Mouse (Mus musculus): ENCODE measurements around the gene Thrap3. TPM values are rescaled to one million over a fixed set of nuclear protein-coding genes. Genes with fewer than 3 reads are reported as not detected.

Thrap3 gene
- polyA plus RNA-seq, 1 experiment from 2014 or later: 194 TPM

DNA sequence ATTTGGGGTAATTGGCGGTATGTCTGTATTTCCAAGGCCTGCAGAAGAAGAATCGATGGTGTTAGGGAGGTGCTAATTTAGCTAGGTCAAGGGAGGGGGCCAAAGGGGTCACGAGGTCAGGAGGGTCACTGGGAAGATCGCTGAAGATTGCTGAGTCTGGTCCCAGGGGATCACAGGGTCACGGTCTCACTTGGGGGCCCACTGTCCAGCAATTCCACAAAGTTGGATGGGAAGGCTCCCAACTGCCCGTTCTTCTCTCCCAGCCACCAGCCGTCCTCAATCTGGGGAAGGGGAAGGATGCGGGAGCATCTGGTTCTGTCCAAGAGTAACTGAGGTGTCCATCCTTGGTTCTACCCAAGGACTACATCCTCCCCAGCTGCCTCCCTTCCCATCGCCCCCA lies 40.6 kb downstream of the Thrap3 start:
- Histone ChIP-seq H3K27ac (no peak overlapping the region), H3K9ac (peak overlapping the region; percentile 85; the same call in 1 of the 2 replicates), H3K4me2 (peak overlapping the region; percentile 99), H3K9me3 (replicated peaks) (no peaks in the 10 kb centered on the region), H3K27me3 (no peaks in the 10 kb centered on the region), H3K36me3 (ENCODE audit: poor library complexity, severe bottlenecking) (peaks cover 21% of the 10 kb centered on the region), H3K4me1 (peaks cover 16% of the 10 kb centered on the region), H3K4me3 (peak overlapping the region; percentile 57; the same call in 1 of the 2 replicates)
- no peak for ATAC-seq
- WGBS: 81% methylated on average over 7 of the region's 9 CpGs

DNA sequence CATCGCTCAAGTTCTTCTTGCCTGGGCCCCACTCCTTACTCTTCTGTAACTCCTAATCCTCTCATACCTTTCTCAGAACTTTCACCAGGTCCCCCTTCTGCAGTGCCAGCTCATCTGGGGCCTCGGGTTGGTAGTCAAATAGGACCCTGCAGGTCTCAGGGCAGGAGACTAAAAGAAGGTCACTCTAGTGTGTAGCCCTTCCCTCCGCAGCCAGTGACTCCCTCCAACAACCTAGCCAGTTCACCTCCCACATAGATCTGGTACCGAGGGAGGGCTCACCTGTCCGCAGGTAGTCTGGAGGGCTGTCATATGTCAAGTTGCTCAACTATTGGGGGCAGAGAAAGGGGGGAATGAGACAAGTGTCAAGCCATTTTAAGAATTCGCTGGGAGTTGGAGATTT lies 41.1 kb downstream of the Thrap3 start:
- peaks cover 16% of the 10 kb centered on the region for H3K4me1 ChIP-seq
- ATAC-seq: no peak
- WGBS: 89% methylated on average over 6 of the region's 6 CpGs
- no peaks in the 10 kb centered on the region for H3K27me3 ChIP-seq
- no peaks in the 10 kb centered on the region for H3K9me3 ChIP-seq (replicated peaks)
- no peak overlapping the region for H3K9ac ChIP-seq
- no peak overlapping the region for H3K27ac ChIP-seq
- peaks cover 15% of the 10 kb centered on the region for H3K36me3 ChIP-seq (ENCODE audit: poor library complexity, severe bottlenecking)
- H3K4me2 ChIP-seq: no peak overlapping the region
- no peak overlapping the region for H3K4me3 ChIP-seq

DNA sequence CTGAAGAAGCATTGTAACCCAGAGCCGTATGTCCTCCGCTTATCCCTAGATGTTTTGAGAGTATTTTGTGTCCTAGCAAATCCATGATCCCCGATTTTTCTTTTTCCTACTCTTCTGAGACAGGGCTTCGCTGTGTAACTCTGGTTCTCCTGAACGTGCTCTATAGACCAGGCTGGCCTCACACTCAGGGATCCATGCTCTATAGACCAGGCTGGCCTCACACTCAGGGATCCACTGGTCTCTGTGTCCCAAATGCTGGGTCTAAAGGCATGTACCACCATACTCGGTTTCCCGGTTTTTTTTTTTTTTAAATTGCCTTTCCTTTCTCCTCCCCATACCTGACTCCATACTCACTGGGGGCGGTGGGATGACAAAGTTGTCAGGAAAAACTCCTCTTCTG lies 41.6 kb downstream of the Thrap3 start:
- Histone ChIP-seq H3K4me3 (no peak overlapping the region), H3K27ac (no peak overlapping the region), H3K27me3 (no peaks in the 10 kb centered on the region), H3K36me3 (ENCODE audit: poor library complexity, severe bottlenecking) (peaks cover 11% of the 10 kb centered on the region), H3K4me2 (no peak overlapping the region), H3K9me3 (replicated peaks) (no peaks in the 10 kb centered on the region), H3K9ac (no peak overlapping the region), H3K4me1 (peaks cover 16% of the 10 kb centered on the region)
- 89% methylated on average over 8 of the region's 8 CpGs for WGBS
- ATAC-seq: no peak

DNA sequence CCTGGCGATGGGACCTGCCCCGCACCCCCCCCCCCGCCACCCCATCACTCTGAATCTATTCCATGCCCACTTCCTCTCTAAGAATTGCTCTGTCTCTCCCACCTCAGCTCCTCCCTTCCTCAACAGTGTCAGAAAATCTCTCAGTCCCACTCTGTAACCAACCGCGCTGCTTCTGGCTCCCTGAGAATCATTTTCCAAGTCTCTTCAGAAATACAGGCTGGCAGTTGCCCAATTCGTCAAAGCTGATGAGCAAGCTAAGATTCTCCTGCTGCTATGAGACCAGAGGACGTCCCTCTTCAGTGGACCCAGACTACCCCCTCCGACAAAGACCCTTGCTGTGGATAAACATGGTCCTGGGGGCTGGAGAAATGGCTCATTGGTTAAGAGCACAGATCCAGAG lies 43.1 kb downstream of the Thrap3 start:
- Histone ChIP-seq H3K4me2 (no peak overlapping the region), H3K36me3 (ENCODE audit: poor library complexity, severe bottlenecking) (no peaks in the 10 kb centered on the region), H3K4me3 (no peak overlapping the region), H3K4me1 (peaks cover 16% of the 10 kb centered on the region), H3K27me3 (no peaks in the 10 kb centered on the region), H3K9ac (no peak overlapping the region), H3K9me3 (replicated peaks) (no peaks in the 10 kb centered on the region), H3K27ac (no peak overlapping the region)
- no peak for ATAC-seq
- WGBS: 81% methylated on average over 8 of the region's 8 CpGs

DNA sequence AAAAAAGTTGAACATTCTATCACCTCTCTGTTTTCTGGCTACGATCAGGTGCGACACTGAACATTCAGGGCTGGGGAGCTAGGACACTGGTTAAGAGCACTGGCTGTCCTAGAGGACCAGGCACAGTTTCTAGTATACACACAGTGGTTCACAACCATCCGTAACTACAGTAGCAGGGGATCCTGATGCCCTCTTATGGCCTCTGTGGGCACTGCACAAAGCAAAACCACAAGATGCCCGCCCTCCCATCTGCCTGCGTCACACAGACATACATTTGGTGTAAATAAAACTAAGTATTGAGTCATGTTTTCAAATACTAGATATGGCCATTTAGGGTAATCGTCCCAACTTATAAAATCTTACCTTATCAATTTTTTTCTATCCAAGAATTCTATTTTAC lies 45.0 kb downstream of the Thrap3 start:
- no peaks in the 10 kb centered on the region for H3K9me3 ChIP-seq (replicated peaks)
- WGBS: 92% methylated on average over 6 of the region's 6 CpGs
- no peaks in the 10 kb centered on the region for H3K36me3 ChIP-seq (ENCODE audit: poor library complexity, severe bottlenecking)
- ATAC-seq: no peak
- no peak overlapping the region for H3K4me3 ChIP-seq
- no peak overlapping the region for H3K27ac ChIP-seq
- no peaks in the 10 kb centered on the region for H3K27me3 ChIP-seq
- H3K4me1 ChIP-seq: peaks cover 5% of the 10 kb centered on the region
- no peak overlapping the region for H3K4me2 ChIP-seq
- no peak overlapping the region for H3K9ac ChIP-seq

DNA sequence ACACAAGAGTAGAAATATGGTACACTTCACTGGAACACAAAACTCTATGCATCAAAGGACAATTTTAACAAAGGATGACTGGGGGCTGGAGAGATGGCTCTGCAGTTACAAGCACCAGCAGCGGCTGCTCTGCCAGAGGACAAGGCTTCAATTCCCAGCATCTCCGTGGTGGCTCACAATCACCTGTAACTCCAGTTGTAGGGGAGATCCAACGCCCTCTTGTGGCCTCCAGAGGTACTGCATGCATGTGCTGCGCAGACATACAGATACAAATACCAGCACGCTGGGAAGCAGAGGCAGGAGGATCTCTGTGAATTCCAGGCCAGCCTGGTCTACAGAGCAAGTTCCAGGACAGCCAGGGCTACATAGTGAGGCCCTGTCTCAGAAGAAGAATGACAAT lies 45.9 kb downstream of the Thrap3 start:
- Histone ChIP-seq H3K9me3 (replicated peaks) (no peaks in the 10 kb centered on the region), H3K9ac (no peak overlapping the region), H3K27ac (no peak overlapping the region), H3K4me3 (no peak overlapping the region), H3K27me3 (peaks cover 7% of the 10 kb centered on the region; the same call in 1 of the 2 replicates), H3K4me1 (no peaks in the 10 kb centered on the region), H3K4me2 (no peak overlapping the region), H3K36me3 (ENCODE audit: poor library complexity, severe bottlenecking) (no peaks in the 10 kb centered on the region)
- no peak for ATAC-seq
- WGBS: 56% methylated on average over 5 of the region's 5 CpGs

DNA sequence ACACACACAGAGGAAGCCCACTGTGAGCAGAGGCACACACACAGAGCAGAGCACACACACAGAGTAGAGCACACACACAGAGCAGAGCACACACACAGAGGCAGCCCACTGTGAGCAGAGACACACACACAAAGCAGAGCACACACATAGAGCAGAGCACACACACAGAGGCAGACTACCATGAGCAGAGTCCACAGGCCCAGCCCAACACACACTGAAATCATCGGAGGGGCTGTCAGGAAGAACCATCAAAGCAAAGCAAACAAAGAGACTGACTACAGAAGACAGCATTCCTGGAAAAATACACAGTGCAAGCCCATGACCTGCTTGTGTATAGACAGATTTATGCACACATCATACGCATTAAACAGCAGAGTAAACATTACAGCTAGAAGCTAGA lies 46.7 kb downstream of the Thrap3 start:
- Histone ChIP-seq H3K4me3 (no peak overlapping the region), H3K9me3 (replicated peaks) (no peaks in the 10 kb centered on the region), H3K4me1 (no peaks in the 10 kb centered on the region), H3K27ac (no peak overlapping the region), H3K9ac (no peak overlapping the region), H3K36me3 (ENCODE audit: poor library complexity, severe bottlenecking) (no peaks in the 10 kb centered on the region), H3K4me2 (no peak overlapping the region), H3K27me3 (peaks cover 14% of the 10 kb centered on the region)
- 69% methylated on average over 2 of the region's 2 CpGs for WGBS
- 0 out of 2 replicates have a peak, but pooled peaks have one; percentile 21 for ATAC-seq

DNA sequence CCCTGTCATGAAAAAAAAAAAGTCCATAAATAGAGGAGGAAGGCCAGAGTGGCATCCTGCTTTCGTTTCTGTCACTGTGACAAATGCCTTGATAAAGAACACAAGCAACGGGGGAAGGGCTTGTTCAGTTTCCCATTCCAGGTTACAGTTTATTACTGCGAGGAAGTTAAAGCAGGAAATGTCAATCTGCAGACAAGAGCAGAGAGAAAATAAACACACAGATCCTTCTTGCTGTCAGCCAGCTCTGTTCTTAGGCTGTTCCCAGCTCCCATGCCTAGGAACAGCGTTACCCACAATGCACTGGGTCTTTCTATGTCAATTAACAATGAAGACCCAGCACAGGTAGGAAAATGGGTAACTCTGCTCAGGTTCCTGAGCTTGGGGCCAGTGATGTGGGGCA lies 47.4 kb downstream of the Thrap3 start:
- Histone ChIP-seq H3K9ac (no peak overlapping the region), H3K27me3 (peaks cover 21% of the 10 kb centered on the region), H3K9me3 (replicated peaks) (no peaks in the 10 kb centered on the region), H3K4me1 (no peaks in the 10 kb centered on the region), H3K36me3 (ENCODE audit: poor library complexity, severe bottlenecking) (no peaks in the 10 kb centered on the region), H3K4me3 (no peak overlapping the region), H3K4me2 (no peak overlapping the region), H3K27ac (no peak overlapping the region)
- no peak for ATAC-seq
- 74% methylated on average over 4 of the region's 4 CpGs for WGBS

DNA sequence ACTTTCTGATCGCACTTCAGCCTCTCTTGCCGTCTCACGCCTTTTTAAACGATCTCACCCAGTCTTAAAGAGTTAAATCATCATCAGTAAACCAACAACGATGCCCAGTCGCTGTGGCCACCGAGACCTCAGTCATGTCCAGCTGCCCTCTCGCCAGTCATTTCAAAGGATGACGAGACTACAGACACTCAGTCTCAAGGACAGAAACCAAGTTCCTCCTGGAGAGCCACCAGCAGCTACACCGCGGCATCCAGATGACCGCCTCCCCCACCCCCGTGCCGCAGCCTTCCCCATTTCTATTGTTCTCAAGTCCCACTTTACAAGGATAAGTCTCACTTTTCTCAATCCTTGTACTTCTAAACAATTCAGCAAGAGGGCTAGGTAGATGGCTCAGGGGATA lies 49.7 kb downstream of the Thrap3 start:
- Histone ChIP-seq H3K27me3 (peaks cover 44% of the 10 kb centered on the region), H3K4me2 (no peak overlapping the region), H3K36me3 (ENCODE audit: poor library complexity, severe bottlenecking) (no peaks in the 10 kb centered on the region), H3K4me1 (peaks cover 14% of the 10 kb centered on the region), H3K27ac (no peak overlapping the region), H3K9ac (no peak overlapping the region), H3K9me3 (replicated peaks) (no peaks in the 10 kb centered on the region), H3K4me3 (no peak overlapping the region)
- no peak for ATAC-seq
- WGBS: 57% methylated on average over 14 of the region's 14 CpGs

DNA sequence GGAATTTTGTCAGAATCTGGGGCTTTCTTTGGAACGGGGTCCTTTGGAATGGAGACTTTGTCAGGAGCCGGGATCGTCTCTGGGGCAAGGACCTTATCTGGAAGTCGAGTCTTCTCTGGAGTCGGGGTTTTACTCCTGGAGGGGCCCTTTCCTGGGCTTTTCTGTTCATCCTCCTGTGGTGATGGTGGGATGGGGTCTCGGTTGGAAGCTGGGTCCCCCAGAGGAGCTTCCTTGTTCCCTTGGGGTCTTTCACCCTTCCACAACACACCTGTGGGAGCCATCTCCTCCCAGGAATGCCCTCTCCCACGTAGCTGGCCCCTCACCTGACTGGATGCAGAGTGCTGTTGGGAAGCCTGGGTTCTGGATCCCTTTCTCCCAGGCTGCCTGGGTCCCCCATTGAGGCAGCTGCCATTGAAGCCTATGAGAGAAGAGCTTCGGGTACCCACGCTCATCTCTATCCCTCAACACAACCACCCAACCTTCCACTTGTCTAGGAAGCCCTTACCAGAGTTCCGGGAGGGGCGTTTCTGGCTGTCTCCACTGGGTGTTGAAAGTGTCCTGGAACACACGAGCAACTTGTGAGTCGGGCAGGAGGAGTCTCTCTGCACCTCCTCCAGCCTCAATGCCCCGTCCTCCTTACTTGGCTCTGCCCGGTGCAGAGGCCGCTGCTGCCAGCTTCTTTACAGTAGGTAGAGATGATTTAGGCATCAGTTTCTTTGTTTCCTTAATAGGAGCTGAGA lies 50.7 kb downstream of the Thrap3 start:
- Histone ChIP-seq H3K9ac (no peak overlapping the region), H3K4me1 (peaks cover 20% of the 10 kb centered on the region), H3K36me3 (ENCODE audit: poor library complexity, severe bottlenecking) (no peaks in the 10 kb centered on the region), H3K9me3 (replicated peaks) (no peaks in the 10 kb centered on the region), H3K27ac (no peak overlapping the region), H3K4me2 (no peak overlapping the region), H3K4me3 (no peak overlapping the region), H3K27me3 (peaks cover 54% of the 10 kb centered on the region)
- ATAC-seq: no peak
- 87% methylated on average over 16 of the region's 16 CpGs for WGBS

DNA sequence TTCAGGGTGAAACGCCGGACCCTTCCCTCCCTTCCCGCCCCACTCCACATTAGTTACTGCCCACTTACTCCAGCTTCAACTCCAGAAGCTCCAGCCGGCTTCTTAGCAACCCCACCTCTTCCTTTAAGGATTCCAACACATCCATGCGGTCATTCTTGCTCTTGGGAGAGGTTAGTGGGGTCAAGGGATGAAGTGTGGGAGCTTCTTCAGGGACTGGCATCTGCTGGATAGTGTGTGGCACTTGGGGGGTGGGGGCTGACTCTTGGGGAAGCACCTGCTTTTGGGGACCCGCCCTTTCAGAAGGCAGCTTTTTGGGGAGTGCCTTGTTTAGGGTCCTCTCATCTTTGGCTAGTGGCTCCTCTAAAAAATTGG lies 51.6 kb downstream of the Thrap3 start:
- H3K27ac ChIP-seq: no peak overlapping the region
- H3K4me3 ChIP-seq: no peak overlapping the region
- no peak overlapping the region for H3K4me2 ChIP-seq
- ATAC-seq: no peak
- H3K36me3 ChIP-seq (ENCODE audit: poor library complexity, severe bottlenecking): no peaks in the 10 kb centered on the region
- WGBS: 75% methylated on average over 6 of the region's 6 CpGs
- H3K9ac ChIP-seq: no peak overlapping the region
- H3K27me3 ChIP-seq: peaks cover 61% of the 10 kb centered on the region
- no peaks in the 10 kb centered on the region for H3K9me3 ChIP-seq (replicated peaks)
- H3K4me1 ChIP-seq: peaks cover 20% of the 10 kb centered on the region

DNA sequence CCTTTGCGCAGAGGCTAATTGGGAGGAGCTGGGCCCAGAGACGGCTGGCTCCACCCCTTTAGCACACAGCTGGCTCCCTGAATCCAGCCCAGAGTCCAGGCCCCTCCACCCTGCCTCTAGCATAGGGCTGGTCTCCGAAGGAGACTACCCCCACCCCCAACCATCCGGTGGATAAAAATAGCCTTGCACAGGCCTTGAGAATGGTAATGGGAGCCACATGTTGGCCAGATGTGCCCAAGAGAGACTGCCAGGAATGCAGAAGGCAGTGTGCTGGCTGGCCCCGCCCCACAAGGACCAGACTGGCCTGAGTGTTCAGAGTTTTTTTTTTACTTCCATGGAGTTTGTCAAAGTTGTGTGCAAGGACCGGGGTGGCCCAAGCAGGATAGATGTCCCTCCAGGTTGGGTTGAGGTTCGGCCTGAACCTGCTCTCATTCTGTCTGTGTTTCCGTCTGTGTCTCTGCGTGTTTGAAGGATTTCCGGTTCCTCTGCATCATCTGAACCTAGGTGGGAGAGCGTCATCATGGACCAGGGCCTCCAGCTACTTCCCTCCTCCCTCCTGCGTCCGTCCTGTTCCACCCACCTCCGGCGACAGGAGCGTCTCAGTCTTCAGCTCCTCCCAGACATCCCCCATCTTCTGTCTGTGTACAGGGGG lies 52.1 kb downstream of the Thrap3 start:
- Histone ChIP-seq H3K27me3 (peaks cover 61% of the 10 kb centered on the region), H3K9me3 (replicated peaks) (no peaks in the 10 kb centered on the region), H3K4me3 (no peak overlapping the region), H3K36me3 (ENCODE audit: poor library complexity, severe bottlenecking) (no peaks in the 10 kb centered on the region), H3K27ac (no peak overlapping the region), H3K4me2 (no peak overlapping the region), H3K4me1 (peaks cover 20% of the 10 kb centered on the region), H3K9ac (no peak overlapping the region)
- 60% methylated on average over 16 of the region's 16 CpGs for WGBS
- no peak for ATAC-seq
